Mouse (Mus musculus): Measurements from ENCODE around the gene Cdkl5.
"Not testable (repeated sequence)": the region's sequence is repeated elsewhere in the genome, so short reads cannot be mapped to it uniquely, and the experiment has no call there.

Gene Cdkl5

DNA sequence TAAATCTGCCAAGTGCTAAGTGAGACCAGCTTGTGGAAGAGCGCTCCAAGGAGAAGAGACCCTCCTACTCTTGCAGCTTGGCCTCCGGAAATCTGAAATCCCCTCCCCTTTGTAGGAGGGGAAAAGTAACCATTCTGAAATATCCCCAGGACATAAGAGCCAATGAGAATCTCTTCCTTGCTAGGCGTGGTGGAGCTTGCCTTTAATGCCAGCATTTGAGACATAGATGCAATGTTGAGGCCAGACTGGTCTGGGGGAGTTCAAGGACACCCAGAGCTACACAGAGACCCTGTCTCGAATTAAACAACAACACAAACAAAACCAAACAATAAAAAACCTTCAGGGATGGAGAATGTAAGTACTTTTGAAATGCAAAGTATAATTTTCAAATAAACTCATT lies 87.6 kb downstream of the Cdkl5 start, which contains the start of gene Gja6:
TSS of gene Gja6 (minus strand) at position 101 of the 400 bp plus-strand sequence.
- no peak for DNase-seq (ENCODE audit: low spot score in 2 of 2)

DNA sequence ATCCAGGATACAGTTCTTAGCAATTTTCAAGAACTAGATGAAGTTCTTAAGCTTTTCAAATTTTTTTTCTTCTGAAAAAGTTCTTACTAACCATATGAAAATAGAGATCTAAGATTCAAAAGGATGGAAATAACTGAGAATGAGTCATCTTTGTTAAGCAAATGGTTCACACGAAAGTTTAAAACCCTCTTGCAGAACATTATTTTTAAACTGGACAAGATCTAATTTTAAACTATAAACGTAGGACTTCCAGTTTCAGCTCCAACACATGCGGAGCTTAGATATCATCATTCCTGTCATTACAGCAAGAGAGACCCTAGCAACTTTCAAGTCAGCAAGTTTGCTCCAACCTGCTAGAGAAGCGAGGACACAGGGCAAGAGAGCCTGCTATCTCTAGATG lies 88.0 kb downstream of the Cdkl5 start:
- no peak for DNase-seq (ENCODE audit: low spot score in 2 of 2)

DNA sequence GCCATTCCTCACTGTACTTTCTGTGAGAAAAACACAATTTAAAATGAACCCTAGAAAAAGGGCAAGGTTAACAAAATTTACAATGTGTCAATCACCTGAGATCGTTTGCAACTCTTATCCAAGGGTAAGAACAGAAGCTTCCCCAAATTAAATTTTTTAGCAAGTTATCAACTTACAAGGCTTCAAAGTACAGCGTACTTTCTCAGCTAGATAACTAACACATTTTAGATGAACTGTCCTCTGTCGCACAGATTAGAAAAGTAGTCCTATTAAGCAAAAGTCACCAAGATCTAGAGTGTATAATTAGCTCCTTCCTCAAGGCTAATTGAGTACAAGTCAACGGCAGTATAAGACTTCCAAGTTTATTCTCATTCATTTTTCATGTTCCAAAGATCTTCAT lies 88.6 kb downstream of the Cdkl5 start:
- DNase-seq (ENCODE audit: low spot score in 2 of 2): no peak

DNA sequence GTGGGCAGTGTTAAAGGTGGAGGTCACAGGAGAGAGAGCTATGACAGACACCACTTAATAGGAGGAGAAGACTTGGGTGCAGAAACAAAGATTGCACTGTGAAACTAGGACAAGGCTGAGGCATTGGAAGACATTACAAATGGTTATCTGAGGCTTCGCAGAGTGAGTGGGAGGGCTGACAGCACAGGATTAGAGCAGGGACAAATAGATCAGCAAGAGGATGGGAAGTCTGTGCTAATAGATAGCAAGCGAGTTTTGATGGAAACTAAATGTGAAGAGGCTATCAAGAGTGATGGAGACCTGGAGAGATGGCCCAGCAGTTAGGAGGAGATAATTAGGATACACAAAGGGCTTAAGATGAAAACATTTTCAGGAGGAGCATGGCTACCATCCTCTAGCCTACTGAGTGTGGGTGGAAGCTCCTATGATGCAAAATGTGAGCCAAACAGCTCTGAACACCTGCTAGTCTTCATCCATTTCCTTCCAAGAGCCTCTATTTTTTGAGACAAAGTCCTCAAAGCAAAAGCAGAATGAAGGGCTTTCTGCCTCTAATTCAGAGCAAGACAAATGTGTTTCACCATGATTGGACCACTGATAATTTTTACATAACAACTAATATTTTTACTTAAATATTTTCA lies 89.3 kb downstream of the Cdkl5 start:
- DNase-seq (ENCODE audit: low spot score in 2 of 2): no peak

DNA sequence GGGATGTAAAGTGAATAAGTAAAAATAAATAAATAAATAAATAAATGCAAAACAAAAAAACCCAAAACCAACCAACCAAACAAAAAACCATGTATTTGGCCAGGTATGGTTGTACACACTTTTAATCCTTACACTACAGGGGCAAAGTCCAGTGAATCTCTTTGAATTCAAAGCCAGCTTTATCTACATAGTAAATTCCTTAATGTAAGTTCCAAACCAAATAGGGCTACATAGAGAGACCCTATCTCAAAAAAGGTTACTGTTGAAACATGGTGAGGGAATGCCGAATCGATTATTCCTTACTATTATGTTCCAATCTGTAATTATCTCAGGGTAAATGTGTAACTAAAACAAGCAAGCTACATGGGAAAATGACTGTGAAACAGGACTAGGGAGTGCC lies 93.4 kb downstream of the Cdkl5 start:
- no peak for DNase-seq (ENCODE audit: low spot score in 2 of 2)

DNA sequence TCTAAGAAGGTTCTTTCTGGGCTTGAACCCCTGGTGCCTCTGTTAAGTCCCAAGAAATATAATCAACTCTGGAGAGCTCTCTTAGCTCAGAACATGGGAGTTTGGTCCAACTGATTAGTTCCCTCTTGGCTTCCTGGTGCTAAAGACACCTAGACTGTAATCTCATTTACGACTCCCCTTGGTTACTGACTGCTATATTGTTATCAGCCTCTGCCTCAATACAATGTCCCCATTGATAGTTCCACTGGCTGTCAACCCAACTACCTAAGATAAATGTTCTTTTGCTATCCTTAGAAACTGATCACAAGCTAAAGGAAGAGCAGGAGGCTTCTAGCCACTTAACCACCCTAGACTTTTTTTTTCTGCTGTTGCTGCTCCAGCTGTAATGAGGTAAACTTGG lies 102.4 kb downstream of the Cdkl5 start:
- DNase-seq (ENCODE audit: low spot score in 2 of 2): no peak

DNA sequence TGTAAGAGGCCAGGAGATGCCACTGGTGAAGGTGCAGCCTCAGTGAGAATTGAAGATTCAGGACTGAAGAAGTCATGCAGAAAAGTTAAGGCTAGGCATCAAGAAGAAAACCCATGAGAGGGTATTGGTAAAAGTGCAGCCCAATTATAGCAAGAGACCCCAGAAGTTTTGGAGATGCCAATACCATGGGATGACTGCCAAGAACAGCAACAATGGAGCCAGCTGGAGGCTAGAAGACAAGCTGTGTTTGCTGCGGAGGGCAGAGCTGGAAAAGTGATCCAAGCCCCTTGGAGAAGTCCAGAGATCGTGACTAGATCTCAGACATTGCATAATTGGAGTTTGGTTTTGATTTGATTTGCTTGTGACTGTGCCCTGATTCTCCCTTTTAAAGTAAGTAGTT lies 108.2 kb downstream of the Cdkl5 start:
- DNase-seq (ENCODE audit: low spot score in 2 of 2): no peak

DNA sequence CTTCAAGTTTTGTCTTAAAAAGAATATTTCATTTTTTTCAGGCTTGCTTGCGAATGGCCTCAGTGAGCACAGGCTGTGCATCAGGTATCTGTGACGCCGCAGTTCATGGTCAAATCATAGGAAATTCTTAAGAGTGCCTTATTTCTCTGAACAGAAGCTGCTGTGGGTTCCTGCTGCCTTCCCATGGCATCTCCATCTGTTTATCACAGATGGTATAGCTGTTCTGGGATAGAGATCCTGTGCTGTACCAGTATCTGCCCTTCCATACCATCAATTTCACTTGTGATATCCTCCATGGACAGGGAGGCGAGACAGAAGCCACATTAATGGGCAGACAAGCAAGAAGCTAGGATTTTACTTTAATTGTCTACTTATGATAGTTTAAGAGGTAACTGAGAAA lies 127.9 kb downstream of the Cdkl5 start:
- DNase-seq (ENCODE audit: low spot score in 2 of 2): no peak

DNA sequence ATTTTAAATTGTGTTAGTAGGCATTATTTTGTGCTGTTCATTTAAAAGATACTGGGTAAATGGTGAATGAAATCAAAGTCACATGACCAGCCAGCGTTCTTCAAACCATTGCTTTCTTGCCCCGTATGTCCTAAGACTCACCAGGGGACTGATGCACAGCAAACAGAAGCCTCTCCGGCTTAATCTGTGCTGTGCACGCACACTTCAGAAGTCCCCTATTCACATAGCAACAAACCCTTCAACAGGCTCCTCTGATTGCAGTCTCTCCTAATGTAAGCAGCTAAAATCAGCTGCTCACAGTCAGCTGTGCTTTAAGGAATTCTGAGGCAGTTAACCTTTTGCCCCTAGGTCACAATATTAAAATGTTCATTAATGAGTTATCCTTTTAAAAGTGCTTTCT lies 129.5 kb downstream of the Cdkl5 start:
- no peak for DNase-seq (ENCODE audit: low spot score in 2 of 2)

DNA sequence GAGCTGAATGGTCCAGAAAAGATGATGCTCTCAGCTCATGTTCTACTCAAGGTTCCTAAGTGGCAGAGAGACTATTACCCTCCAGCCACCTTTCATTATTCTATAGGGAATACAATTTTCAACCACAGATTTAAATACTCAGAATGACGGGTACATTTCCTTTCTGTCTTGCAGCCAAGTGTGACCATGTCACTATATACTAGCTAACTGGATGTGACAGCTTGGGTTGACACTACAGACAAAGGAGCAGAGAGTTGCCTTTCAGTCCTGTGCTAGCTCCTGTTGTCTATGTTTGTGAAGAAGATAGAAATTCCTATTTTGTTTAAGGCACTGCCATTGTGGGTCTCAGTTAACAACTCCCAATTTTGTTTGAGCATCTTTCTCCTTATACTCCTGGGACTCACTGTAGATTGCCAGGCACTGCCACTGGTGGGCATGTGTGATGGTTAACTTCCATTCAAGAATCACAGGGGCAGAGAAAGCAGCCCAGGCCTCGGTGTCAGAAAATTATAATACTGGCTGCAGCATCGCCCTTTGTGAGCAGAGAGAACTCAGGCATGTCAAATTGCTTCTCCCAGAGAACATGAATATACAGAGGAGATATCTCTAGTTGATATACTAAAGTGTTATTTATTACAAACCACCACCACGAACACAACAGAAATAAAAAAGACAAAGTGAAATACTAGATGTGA lies 130.7 kb downstream of the Cdkl5 start:
- no peak for DNase-seq (ENCODE audit: low spot score in 2 of 2)

DNA sequence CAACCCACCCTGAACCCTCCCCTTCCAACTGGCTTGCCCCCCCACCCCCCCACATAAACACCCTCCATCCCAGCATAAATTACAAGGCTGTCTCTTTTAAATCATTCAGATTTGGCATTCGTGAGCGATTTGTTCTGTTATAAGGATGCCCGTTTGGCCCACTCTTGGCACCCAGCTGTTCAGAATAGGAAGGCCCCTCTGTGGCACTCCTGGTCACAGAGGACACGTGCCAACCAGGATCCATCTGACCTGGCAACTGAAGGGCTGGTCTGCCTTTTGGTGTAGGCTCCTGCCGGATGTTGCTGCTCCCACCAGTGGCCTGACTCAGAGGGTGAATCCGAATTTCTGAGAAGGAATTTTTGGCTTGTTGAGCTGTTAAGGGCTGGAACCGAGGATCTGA lies 186.3 kb downstream of the Cdkl5 start:
- DNase-seq (ENCODE audit: low spot score in 2 of 2): no peak

DNA sequence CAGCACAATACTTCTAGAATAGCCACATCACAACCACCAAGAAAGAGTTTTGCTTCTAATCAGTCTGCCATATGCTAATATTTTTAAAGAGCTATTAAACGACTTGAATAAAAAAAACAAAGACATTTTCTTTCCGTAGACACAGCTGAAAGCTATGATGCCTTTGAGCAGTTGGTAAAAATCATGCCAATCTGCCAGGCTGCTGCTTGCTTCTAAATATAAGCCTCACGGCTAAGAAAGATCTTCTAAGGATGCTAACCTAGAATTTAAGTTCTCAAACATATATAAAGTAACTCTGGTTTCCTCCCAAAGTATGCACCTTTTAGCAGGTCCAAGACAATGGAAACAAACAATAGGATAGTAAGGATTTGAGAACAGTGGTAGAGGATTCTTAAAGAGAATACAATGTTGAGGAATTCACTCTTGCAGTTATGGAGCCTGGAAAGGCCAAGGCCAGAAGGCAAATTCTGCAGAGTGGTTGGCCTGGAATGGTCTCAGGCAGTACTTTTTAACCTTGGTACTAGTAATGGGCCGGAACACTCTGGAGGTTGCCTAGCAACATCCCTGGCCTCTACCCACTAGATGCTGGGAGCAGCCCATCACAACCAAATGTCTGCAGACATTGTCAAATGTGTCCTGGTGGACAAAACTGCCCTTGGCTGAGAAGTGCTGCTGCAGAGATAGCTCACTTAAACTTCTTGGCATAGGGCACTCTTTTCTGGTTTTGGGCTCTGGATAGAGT lies 189.9 kb downstream of the Cdkl5 start:
- no peak for DNase-seq (ENCODE audit: low spot score in 2 of 2)

DNA sequence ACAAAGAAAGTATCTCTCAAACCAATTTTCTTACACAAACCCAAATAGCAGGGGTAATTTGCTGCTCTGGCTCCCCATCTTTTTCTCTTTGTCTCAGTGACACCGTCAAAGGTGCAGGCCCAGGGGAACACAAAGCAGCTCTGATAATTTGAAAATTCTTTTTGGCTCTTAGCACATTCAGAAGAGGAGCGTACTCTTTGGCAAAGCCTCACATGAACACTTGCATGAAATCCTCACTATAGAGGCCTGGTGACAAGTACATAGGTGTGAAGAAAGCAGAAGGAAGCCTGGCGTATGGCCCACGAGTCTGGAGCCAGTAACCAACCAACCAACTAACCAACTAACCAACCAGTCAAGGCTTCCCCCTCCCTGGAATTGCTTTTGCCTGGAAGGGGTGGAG lies 199.6 kb downstream of the Cdkl5 start:
- no peak for DNase-seq (ENCODE audit: low spot score in 2 of 2)

DNA sequence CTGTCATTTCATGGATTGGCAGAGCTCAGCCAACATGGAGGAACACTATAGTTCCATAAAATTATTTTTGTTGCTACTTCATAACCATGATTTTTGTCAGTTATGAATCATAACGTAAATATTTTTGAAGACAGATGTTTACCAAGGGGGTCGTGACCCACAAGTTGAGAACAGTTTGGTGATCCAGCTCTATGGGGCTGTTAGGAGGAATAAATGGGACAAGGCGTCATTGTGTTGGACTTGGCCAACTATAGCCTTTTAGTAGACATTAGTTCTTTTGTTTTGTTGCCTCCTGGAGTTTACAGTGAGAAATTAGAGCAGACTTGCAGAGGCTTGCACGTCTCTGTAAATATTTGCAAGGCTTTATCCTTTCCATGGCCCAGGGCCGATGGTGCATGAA lies 212.2 kb downstream of the Cdkl5 start:
- no peak for DNase-seq (ENCODE audit: low spot score in 2 of 2)

DNA sequence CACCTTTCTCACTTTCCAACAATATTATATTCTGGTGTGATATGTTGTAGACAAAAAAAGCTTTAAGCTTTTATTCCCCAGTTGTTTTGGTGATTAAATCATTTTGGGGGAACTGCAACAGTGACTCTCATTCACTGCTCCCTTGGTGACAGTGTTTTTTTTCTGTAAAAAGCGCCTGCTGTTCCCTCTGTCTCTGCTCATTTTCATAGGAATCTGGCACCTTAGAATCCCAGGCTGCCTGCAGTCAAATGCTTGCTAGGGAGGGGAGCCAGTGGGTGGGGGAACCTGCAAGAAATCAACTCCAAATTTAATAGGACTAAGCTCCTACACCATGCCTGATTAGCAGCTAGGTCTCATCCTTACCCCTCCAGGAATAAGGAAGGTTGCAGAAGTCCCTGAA lies 221.5 kb downstream of the Cdkl5 start:
- no peak for DNase-seq (ENCODE audit: low spot score in 2 of 2)

DNA sequence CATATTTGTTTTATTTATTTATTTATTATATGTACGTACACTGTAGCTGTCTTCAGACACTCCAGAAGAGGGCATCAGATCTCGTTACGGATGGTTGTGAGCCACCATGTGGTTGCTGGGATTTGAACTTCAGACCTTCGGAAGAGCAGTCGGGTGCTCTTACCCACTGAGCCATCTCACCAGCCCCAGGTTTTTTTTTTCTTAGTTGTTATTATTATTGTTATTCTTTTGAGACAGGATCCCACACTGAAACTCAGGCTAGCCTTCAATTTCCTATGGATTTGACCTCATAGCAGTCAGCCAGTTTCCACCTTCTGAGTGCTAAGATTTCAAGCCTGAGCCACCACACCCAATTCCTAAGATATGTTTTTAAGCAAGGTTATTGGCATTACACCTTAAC lies 224.9 kb downstream of the Cdkl5 start:
- DNase-seq (ENCODE audit: low spot score in 2 of 2): not testable (repeated sequence)

DNA sequence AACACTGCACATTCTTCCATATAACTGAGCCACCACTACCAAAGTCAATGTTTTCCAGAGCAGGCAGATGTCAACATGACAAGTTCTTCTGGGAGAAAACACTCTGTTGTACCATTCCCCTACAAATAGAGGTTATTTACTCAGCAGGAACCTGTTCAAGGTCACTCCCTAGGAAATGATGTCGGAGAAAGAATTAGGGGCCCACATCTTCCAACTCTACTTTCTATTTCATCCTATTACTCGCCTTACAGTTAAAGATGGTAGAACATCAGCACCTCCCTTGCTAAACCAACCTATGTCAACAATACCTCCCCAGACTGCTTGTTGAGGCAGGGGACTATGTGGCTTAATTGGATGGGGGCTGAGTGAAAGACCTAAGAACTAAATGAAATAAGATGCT lies 226.8 kb downstream of the Cdkl5 start, which contains the start of gene Rs1:
TSS of gene Rs1 (plus strand) at position 301 of the 400 bp plus-strand sequence.
- no peak for DNase-seq (ENCODE audit: low spot score in 2 of 2)

DNA sequence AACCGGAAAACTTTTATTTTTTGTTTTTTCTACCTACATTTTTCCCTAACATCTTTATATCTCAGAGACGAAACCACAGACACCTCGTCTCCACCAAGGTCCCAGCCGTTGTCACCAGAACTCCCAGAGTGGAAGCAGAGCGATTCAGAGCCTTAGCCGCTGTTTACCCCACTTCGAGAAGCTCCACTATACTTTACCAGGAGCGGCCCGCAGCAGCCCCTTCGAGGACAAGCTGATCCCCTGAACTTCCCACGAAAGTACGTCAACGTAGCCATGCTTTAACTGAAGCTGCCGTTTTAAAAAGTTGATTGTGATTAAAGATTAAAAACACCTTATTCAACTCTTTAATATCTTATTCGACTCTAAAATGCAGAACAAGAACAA lies 228.3 kb downstream of the Cdkl5 start:
- DNase-seq (ENCODE audit: low spot score in 2 of 2): no peak

DNA sequence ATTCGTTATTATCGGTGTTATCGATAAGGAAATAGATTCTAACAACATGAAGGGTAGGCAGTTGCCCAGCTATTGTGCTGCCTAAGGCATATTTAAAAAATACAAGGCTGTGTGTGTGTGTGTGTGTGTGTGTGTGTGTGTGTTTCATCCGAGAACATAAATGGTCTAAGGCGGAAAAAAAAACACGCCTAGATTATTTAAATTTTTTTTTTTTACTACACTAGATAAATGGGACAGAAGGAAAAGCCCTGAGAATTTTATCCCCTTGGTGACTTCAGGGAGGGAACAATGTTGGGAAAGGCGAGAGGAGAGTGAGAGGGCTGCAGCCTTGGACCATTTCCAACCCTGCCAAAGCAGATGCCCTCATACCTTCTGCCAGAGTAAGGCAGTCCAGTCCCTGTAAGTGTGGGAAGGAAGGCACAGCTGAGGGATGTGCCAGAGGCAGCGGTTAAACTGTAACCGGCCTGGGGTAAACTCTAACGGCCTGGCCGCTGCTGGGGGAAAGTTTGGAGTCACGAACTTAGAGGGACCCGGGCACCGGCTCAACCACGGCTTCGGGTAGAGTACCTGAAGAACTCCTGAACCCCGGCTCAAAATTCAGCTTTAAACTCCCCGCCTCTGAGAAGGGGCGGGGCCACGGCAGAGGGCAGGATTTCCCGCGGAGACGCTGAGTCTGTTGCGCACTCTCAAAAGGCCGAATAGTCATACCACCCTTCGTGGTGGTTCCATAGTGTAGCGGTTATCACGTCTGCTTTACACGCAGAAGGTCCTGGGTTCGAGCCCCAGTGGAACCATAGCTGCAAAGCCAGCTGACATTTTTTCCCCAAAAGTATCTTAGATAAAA lies 228.9 kb downstream of the Cdkl5 start:
- peak; percentile 86 to 95 for DNase-seq (ENCODE audit: low spot score in 2 of 2)

DNA sequence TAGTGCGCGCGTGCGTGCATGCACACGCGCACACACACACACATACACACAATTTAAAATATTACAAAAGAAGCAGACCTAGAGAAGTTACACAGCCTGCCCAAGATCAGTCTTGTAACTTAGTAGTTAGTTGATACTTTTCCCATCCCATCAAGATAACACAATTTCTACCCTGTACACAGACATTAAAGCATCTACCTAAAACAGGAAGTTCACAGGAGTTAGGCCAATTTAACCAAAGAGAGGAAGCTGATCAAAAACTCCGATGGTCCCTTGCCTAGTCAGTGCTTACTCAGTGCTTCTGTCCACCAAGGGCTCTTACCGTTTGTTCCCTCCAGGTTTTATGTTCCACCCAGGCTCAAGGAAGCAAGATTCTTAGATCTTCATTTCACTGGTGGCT lies 243.7 kb downstream of the Cdkl5 start:
- no peak for DNase-seq (ENCODE audit: low spot score in 2 of 2)

DNA sequence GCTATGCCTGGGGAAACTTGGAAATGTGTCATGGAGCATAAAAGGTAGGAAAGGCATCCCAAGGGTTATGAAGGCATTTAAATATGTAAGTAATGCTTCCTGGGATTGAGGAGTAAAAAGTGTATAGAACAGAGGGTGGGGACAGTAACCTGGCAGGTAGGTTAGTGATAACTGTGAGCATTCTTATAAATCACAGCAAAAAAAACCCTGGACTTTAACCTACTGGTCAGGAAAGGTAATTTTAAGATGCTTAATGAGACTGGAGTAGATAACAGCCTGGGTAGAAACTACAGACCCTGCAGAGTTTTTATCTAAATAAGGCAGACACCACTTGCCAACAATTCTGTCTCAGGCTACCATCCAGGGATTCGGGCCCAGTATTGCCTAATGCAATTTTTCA lies 245.9 kb downstream of the Cdkl5 start:
- no peak for DNase-seq (ENCODE audit: low spot score in 2 of 2)

DNA sequence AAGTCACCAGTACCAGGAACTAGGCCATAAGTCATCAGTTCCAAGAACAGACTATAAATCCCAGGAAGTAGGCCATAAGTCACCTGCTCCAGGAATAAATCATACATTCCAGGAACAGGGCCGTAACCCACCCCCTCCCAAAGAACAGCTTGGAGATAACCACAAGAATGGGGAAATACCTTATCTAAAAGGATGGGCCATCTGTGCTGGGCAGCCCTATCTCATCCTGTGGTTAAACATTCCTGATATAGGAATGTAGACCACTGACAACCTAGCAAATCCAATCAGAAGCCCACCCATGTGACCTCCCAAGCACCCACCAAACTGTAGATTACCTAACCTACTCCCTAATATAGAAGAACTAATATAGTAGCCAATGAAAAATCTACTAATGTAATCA lies 249.1 kb downstream of the Cdkl5 start:
- DNase-seq (ENCODE audit: low spot score in 2 of 2): no peak
